Mouse (Mus musculus): ENCODE measurements around the gene Srl.

DNA sequence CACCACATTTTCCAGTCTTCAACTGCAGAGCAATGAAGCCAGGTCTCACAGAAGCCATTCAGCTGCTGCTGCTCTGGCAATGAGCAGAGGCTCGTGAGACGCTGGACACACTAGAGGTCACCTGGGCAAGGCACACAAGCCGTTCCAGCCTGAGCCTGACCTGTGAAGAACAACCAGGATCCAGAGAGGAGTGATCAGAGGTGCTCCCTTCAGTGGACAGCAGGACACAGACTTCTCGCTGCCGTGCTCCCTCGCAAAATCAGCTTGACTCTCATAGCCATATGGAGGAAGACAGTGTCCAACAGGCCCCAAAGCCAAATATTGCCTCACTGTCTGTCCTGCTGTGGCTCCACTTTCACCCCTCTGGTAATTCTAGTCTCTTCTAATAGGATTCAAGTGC lies 92.2 kb downstream of the Srl start:
- TF ChIP-seq USF1 (IDR thresholded peaks at IDR 0.05; ENCODE audit: low read depth) (no peak), CTCF (IDR thresholded peaks at IDR 0.05; ENCODE audit: control insufficient read depth, insufficient read depth, insufficient read length) (no peak), MAX (IDR thresholded peaks at IDR 0.05) (no peak)
